Mouse (Mus musculus) thymus, adult 2 months (tissue): ENCODE data around the gene Atp2b4. TPM values are rescaled to one million over a fixed set of nuclear protein-coding genes. Genes with fewer than 3 reads are reported as not detected.
"Not testable (repeated sequence)": the region's sequence is repeated elsewhere in the genome, so short reads cannot be mapped to it uniquely, and the experiment has no call there.

Source experiments
- DNase-seq: peaks from one replicate; pipeline ENCODE4 v3.0.0; 2021
- H3K27ac ChIP-seq: fragments of 200-500 bp; 2 replicates; pipeline ENCODE4 v1.5.1; 2012; ENCODE audit warnings: low read length, control low read depth; ENCODE audit not compliant: control insufficient read depth, insufficient read depth
- H3K27me3 ChIP-seq: fragments of 200-500 bp; 2 replicates; pipeline ENCODE4 v1.6.1; 2012; ENCODE audit warnings: mild to moderate bottlenecking, low read length, moderate library complexity, mixed read lengths; ENCODE audit not compliant: control insufficient read depth, insufficient read depth
- H3K36me3 ChIP-seq: fragments of 200-500 bp; 2 replicates; pipeline ENCODE4 v1.6.1; 2012; ENCODE audit warnings: mild to moderate bottlenecking, low read length, moderate library complexity; ENCODE audit not compliant: control insufficient read depth, insufficient read depth
- H3K4me1 ChIP-seq: fragments of 200-500 bp; replicated peaks from 2 replicates; pipeline ENCODE4 v1.6.1; 2012; ENCODE audit warnings: low read length; ENCODE audit not compliant: control insufficient read depth, insufficient read depth
- H3K4me3 ChIP-seq: fragments of 200-500 bp; 2 replicates; pipeline ENCODE4 v1.5.1; 2012; ENCODE audit warnings: mild to moderate bottlenecking, low read length, control low read depth, moderate library complexity; ENCODE audit not compliant: control insufficient read depth, insufficient read depth
- CTCF ChIP-seq: fragments of 200-500 bp; IDR thresholded peaks from 2 replicates; pipeline ENCODE4 v1.5.1; 2012; ENCODE audit warnings: mild to moderate bottlenecking, control low read depth, low read length, moderate library complexity, borderline replicate concordance; ENCODE audit not compliant: control insufficient read depth, poor library complexity, insufficient read depth; ENCODE audit errors: extremely low read depth
- POLR2A ChIP-seq: fragments of 200-500 bp; IDR thresholded peaks from 2 replicates; pipeline ENCODE4 v1.6.1; 2012; ENCODE audit warnings: mild to moderate bottlenecking, low read length, control low read depth, moderate library complexity; ENCODE audit not compliant: control insufficient read depth, poor library complexity, insufficient read depth; ENCODE audit errors: extremely low read depth
- WGBS: fragments of 180-500 bp; shearing (Covaris S2); methylation state at CpG from one replicate; pipeline ENCODE4 v1.1.7; 2018; 5-methylcytosine and 5-hydroxymethylcytosine counted together
- polyA plus RNA-seq: library from polyadenylated mRNA; depleted of rRNA; stranded (reverse); fragments of >200 nt; gene quantifications from 2 replicates; pipeline ENCODE4 v1.2.3, GENCODE M21; 2012

Gene Atp2b4
- polyA plus RNA-seq, 1 experiment, result 4.1 TPM

DNA sequence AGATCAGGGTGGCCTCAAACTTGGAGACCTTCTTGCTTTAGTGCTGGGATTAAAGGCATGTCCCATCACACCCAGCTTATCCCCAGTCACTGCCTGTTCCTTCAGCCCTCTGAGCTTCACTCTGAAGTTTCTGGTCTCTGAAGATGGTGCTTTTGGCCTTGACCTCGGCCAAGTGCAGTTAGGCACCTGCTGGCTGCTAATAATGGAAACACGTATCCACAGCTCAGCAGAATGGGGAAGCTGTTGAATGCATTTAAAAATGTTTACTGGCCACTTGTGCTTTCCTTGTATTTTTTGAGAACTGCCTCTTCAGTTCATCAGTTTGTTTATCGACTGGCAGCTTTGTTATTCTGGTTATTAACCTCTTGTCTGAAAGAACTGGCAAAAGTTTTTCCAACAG is 129.0 kb downstream of the Atp2b4 start:
- Histone ChIP-seq H3K36me3 (no peaks in the 10 kb centered on the region), H3K27me3 (no peaks in the 10 kb centered on the region), H3K4me3 (no peak overlapping the region), H3K4me1 (no peaks in the 10 kb centered on the region), H3K27ac (no peak overlapping the region)
- WGBS, result 54% methylated on average over 3 of the region's 3 CpGs
- TF ChIP-seq CTCF, result no peak
- no peak for TF ChIP-seq POLR2A
- DNase-seq, result no peak

DNA sequence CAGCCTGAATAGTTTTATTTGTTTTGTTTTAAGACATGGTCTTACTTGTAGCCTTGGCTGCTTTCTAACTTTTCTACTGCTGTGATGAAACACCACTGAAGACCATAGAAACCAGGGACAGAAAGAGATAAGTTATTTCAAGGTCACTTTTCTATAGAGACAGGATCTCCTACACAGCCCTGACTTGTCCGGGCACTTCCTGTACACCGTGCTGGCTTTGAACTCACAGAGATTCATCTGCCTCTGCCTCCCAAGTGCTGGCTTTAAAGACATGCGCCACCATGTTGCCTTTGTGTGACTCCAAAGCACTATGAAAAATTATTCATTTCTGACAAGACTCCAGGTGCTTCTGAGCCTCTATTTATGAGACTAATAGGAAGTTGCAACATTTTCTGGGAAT is 129.6 kb downstream of the Atp2b4 start:
- H3K4me3 ChIP-seq, result no peak overlapping the region
- no peak for TF ChIP-seq CTCF
- no peak for TF ChIP-seq POLR2A
- no peak for DNase-seq
- no peaks in the 10 kb centered on the region for H3K27me3 ChIP-seq
- no peak overlapping the region for H3K27ac ChIP-seq
- 66% methylated on average over 3 of the region's 3 CpGs for WGBS
- no peaks in the 10 kb centered on the region for H3K36me3 ChIP-seq
- no peaks in the 10 kb centered on the region for H3K4me1 ChIP-seq

DNA sequence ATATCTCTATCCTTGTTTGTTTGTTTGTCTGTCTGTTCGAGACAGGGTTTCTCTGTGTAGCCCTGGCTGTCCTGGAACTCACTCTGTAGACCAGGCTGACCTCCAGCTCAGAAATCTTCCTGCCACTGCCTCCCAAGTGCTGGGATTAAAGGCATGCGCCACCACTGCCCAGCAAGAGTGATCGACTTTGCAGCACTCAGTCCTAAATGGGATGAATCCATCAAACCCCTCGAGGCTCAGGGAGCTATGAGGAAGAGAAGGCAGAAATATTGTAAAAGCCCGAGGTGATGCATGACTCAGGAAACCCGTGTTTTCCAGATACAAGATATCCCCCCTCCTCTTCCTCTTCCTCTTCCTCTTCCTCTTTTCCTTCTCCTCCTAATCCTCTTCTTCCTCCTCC is 130.1 kb downstream of the Atp2b4 start:
- Histone ChIP-seq H3K27ac (no peak overlapping the region), H3K36me3 (no peaks in the 10 kb centered on the region), H3K27me3 (no peaks in the 10 kb centered on the region), H3K4me3 (no peak overlapping the region), H3K4me1 (no peaks in the 10 kb centered on the region)
- no peak for DNase-seq
- no peak for TF ChIP-seq POLR2A
- TF ChIP-seq CTCF, result no peak
- 64% methylated on average over 6 of the region's 6 CpGs for WGBS

DNA sequence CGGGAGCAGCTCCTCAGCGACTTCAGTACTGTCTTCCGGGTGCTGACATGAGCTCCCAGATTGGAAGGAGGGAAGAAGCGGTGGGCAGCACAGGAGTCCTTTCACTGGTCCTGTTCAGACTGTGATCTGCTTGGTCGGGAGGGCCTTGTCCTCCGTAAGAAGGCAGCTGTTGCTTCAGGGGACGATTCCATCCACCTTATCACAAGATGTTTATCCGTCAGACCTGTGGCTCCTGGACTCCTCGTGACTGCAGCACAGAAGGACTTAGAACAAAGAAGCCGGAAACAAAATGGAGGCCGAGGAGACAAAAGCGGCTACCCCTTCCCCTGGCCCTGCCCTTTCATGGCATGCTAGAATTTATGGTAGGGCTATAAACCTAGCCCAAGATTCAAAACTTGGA is 130.7 kb downstream of the Atp2b4 start:
- no peaks in the 10 kb centered on the region for H3K27me3 ChIP-seq
- 98% methylated on average over 12 of the region's 12 CpGs for WGBS
- DNase-seq, result no peak
- no peaks in the 10 kb centered on the region for H3K4me1 ChIP-seq
- H3K4me3 ChIP-seq, result no peak overlapping the region
- TF ChIP-seq POLR2A (no peak), CTCF (no peak)
- H3K27ac ChIP-seq, result no peak overlapping the region
- H3K36me3 ChIP-seq, result no peaks in the 10 kb centered on the region

DNA sequence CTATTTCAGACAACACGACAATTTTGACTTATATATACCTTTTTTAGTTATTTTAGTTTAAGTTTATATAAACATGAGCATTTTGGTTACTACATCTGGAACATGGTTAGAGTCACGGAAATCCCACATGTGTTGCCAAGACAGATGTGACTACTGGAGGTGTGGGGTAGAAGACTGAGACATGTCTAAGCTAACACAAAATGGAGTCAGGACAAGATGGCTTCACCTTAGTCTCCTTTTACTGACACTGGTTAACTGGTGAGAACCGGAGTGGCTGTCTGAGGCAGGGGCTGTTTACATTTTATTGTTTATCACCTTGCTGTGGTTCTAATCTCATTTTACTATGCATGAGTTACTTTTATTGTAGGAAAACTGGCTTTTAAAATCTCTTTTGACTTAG is 132.2 kb downstream of the Atp2b4 start:
- Histone ChIP-seq H3K27me3 (no peaks in the 10 kb centered on the region), H3K36me3 (no peaks in the 10 kb centered on the region), H3K4me3 (no peak overlapping the region), H3K4me1 (no peaks in the 10 kb centered on the region), H3K27ac (no peak overlapping the region)
- DNase-seq, result no peak
- no peak for TF ChIP-seq POLR2A
- no peak for TF ChIP-seq CTCF
- 97% methylated on average over 3 of the region's 3 CpGs for WGBS

DNA sequence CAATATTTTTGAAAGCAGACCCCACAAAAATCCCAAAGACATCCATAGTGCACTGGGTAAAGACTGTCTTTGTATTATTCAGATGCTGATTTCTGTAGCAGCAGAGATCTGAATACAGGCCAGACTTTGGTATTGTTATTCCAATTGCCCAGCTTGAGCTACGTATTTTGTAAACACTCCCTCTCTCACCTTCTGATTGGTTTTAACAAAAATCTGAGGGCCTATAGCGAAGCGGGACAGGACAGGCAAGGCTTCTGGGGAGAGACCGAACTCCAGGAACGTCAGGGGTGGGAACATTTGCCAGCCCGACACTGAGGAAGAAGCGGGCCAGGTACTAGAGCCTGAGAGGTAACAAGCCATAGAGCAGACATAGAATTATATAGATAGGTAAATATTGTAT is 133.1 kb downstream of the Atp2b4 start:
- Histone ChIP-seq H3K36me3 (no peaks in the 10 kb centered on the region), H3K27me3 (no peaks in the 10 kb centered on the region), H3K27ac (no peak overlapping the region), H3K4me3 (no peak overlapping the region), H3K4me1 (no peaks in the 10 kb centered on the region)
- 97% methylated on average over 7 of the region's 7 CpGs for WGBS
- DNase-seq, result no peak
- no peak for TF ChIP-seq POLR2A
- TF ChIP-seq CTCF, result no peak

DNA sequence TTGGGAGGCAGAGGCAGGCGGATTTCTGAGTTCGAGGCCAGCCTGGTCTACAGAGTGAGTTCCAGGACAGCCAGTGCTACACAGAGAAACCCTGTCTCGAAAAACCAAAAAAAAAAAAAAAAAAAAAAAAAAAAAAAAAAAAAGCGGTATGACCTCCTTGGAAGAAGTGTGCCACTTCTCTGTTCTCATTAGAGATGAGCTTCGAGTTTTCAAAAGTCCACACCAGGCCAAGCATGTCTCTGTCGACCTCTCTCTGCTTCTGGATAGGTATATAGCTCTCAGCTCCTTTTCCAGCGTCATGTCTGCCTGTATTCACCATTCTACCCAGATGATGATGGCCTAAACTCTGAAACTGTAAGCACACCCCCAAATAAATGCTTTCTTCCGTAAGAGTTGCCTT is 135.1 kb downstream of the Atp2b4 start:
- not testable (repeated sequence) for H3K27me3 ChIP-seq, H3K36me3 ChIP-seq, DNase-seq, H3K27ac ChIP-seq, H3K4me1 ChIP-seq, H3K4me3 ChIP-seq
- 93% methylated on average over 8 of the region's 8 CpGs for WGBS
